8 mouse cellular contexts compared by ENCODE assay signal in the genomic region with DNA sequence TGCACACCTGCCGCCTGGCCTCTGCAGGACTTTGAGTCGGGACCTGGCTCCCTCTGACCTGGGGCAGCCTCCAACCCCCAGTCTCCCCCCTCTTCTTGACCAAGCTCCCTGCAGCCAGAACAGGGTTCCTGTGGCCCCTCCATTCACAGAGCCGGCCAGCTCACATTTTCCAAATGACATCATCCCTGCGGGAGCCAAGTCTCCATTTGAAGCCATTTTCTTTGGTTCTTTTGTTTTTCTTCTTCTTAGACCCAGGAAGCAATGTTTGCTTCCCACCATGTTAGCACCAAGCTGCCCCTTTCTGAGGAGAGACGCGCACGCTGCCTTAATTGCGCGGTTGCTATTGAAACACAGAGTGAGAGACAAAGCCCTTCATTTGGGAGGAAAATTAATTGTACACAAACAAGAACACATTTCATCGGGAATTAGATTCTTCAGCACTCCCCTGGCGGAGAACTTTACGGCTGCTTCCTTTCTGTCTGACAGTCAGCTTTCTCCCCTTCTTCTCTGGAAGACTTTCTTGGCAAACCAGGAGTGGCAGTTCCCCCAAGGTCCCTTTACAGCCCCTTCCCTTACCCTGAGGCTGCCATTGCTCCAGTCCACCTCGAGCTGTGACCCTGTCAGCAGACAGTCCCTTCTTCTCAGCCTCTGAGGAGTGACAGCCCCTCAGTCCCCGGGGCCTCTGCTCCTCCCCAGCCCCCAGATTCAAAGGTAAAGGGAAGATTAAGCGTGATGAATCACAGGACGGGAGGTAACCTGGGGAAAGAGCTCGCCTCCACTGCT.
A peak's percentile ranks its signal among the peaks of the same experiment; 100 is the strongest.
DNase-seq lines count a peak whose midpoint lies in the region; ATAC-seq and TF ChIP-seq lines count a peak whose summit lies in the region.
"Not testable (repeated sequence)": the region's sequence is repeated elsewhere in the genome, so short reads cannot be mapped to it uniquely, and the experiment has no call there.

No protein-coding gene starts in this region.

- TF ChIP-seq CTCF in CH12.LX (conservative IDR thresholded peaks at IDR 0.05 in 1 of 2, IDR thresholded peaks at IDR 0.05 in 1 of 2; ENCODE audit: low read depth in 2 of 2, low read length in 2 of 2); forebrain, postnatal 0 days (IDR thresholded peaks at IDR 0.05; ENCODE audit: low read depth): not testable (repeated sequence)

- not testable (repeated sequence) for H3K4me2 ChIP-seq in CH12.LX (ENCODE audit: insufficient read depth, low read depth, poor library complexity, severe bottlenecking)
- H3K4me2 ChIP-seq in forebrain, postnatal 0 days (ENCODE audit: low read depth) = peak overlapping the region; percentile 14; the same call in 1 of the 2 replicates
- peak overlapping the region; percentile 8; the same call in 1 of the 2 replicates for H3K4me2 ChIP-seq in heart, embryonic 12.5 days
- H3K4me2 ChIP-seq in hindbrain, embryonic 16.5 days (ENCODE audit: low read length) = peak overlapping the region; percentile 23; the same call in 1 of the 2 replicates

- dilution Hi-C loops in CH12.LX (cut with MboI; ENCODE audit: extremely low pct_ligation_motif_present, extremely low pct_unique_long_range_greater_than_20kb, low sequenced_read_pairs) = not testable (repeated sequence)

- TF ChIP-seq EP300 in CH12.LX (IDR thresholded peaks at IDR 0.05; ENCODE audit: low read length) = peak; percentile 44; the same call in 1 of the 2 replicates

- 5% methylated on average over 14 of the region's 17 CpGs for WGBS in forebrain, postnatal 0 days
- 32% methylated on average over 14 of the region's 17 CpGs for WGBS in heart, embryonic 12.5 days
- 4% methylated on average over 13 of the region's 17 CpGs for whole genome bisulfite sequencing in hindbrain, embryonic 16.5 days

- TF ChIP-seq POLR2A in CH12.LX (IDR thresholded peaks at IDR 0.05; ENCODE audit: low read depth, low read length) = not testable (repeated sequence)

- peaks cover 2 to 16% of the 10 kb centered on the region in 2 experiments; a peak in 3 of 4 replicates for H3K4me1 ChIP-seq in CH12.LX (ENCODE audit: control insufficient read depth in 1 of 2, insufficient read depth in 2 of 2)
- H3K4me1 ChIP-seq in forebrain, postnatal 0 days (ENCODE audit: insufficient read depth) = not testable (repeated sequence)
- peaks cover 66% of the 10 kb centered on the region for H3K4me1 ChIP-seq in heart, embryonic 12.5 days (replicated peaks)
- H3K4me1 ChIP-seq in hindbrain, embryonic 16.5 days (ENCODE audit: control insufficient read depth, insufficient read depth, low read depth, low read length) = peaks cover 16% of the 10 kb centered on the region

- not testable (repeated sequence) for H3K36me3 ChIP-seq in CH12.LX (replicated peaks in 1 of 2; ENCODE audit: control insufficient read depth in 1 of 2, insufficient read depth in 1 of 2, low read length in 1 of 2); forebrain, postnatal 0 days (ENCODE audit: insufficient read depth); heart, embryonic 12.5 days; hindbrain, embryonic 16.5 days (ENCODE audit: control insufficient read depth, insufficient read depth, low read length)

- DNase-seq in CH12.LX (ENCODE audit: extremely low read depth) = peak; percentile 24
- DNase-seq in embryo, embryonic 10.5 days (ENCODE audit: low spot score) = peak; percentile 78
- peak; percentile 71 for DNase-seq in forebrain, postnatal 0 days
- peak; percentile 49 to 50 for DNase-seq in layer of hippocampus, postnatal 36 days
- DNase-seq in lung, postnatal 4 days = peak; percentile 52 to 53
- DNase-seq in retina, embryonic 14.5 days (ENCODE audit: low spot score) = peak; percentile 78

- not testable (repeated sequence) for H3K79me2 ChIP-seq in CH12.LX (replicated peaks; ENCODE audit: control insufficient read depth, extremely low read depth, insufficient read depth, poor library complexity, severe bottlenecking)

- not testable (repeated sequence) for H3K4me3 ChIP-seq in CH12.LX (replicated peaks in 1 of 3; ENCODE audit: low read depth in 2 of 3, low read length in 2 of 3, poor library complexity in 1 of 3); forebrain, postnatal 0 days (ENCODE audit: low read depth, low read length); heart, embryonic 12.5 days; hindbrain, embryonic 16.5 days (ENCODE audit: low read length)

- not testable (repeated sequence) for H3K9me3 ChIP-seq in CH12.LX (replicated peaks; ENCODE audit: low read length); forebrain, postnatal 0 days (ENCODE audit: low read length); heart, embryonic 12.5 days (replicated peaks); hindbrain, embryonic 16.5 days (ENCODE audit: control insufficient read depth, low read length)

- peak; percentile 71 for ATAC-seq in forebrain, postnatal 0 days
- ATAC-seq in heart, embryonic 12.5 days (ENCODE audit: insufficient number of reproducible peaks, low FRiP score) = not testable (repeated sequence)
- peak; percentile 69 for ATAC-seq in hindbrain, embryonic 16.5 days

- H3K27me3 ChIP-seq in CH12.LX (replicated peaks); heart, embryonic 12.5 days (replicated peaks); hindbrain, embryonic 16.5 days (replicated peaks; ENCODE audit: control insufficient read depth, insufficient read depth, low read length): not testable (repeated sequence)
- H3K27me3 ChIP-seq in forebrain, postnatal 0 days (ENCODE audit: insufficient read depth, low read length) = peaks cover 14% of the 10 kb centered on the region; the same call in 1 of the 2 replicates

- not testable (repeated sequence) for TF ChIP-seq RAD21 in CH12.LX (IDR thresholded peaks at IDR 0.05; ENCODE audit: low read depth, low read length)

- not testable (repeated sequence) for H3K27ac ChIP-seq in CH12.LX (ENCODE audit: insufficient read depth, low read depth); forebrain, postnatal 0 days (ENCODE audit: low read depth, low read length)
- peak overlapping the region; percentile 45; the same call in 1 of the 2 replicates for H3K27ac ChIP-seq in heart, embryonic 12.5 days (ENCODE audit: poor library complexity, severe bottlenecking)
- H3K27ac ChIP-seq in hindbrain, embryonic 16.5 days (ENCODE audit: low read depth, low read length) = peak overlapping the region; percentile 44; the same call in 1 of the 2 replicates

- in situ Hi-C loops in CH12.LX (cut with MboI; ENCODE audit: low pct_ligation_motif_present, low pct_unique_long_range_greater_than_20kb, low sequenced_read_pairs) = not testable (repeated sequence)

- H3K9ac ChIP-seq in CH12.LX (ENCODE audit: insufficient read depth, low read depth); forebrain, postnatal 0 days; heart, embryonic 12.5 days: not testable (repeated sequence)
- H3K9ac ChIP-seq in hindbrain, embryonic 16.5 days (ENCODE audit: low read depth, low read length) = 0 out of 2 replicates have a peak overlapping the region, but pooled peaks have one; percentile 22

TF ChIP-seq in CH12.LX, 34 proteins besides CTCF, POLR2A, EP300 and RAD21:
- TF ChIP-seq JUND (conservative IDR thresholded peaks at IDR 0.05; ENCODE audit: low read depth, low read length) = peak; percentile 64
- TF ChIP-seq ETS1 (conservative IDR thresholded peaks at IDR 0.05; ENCODE audit: low read depth, low read length) = peak; percentile 23; the same call in 1 of the 2 replicates
- TF ChIP-seq JUN (IDR thresholded peaks at IDR 0.05; ENCODE audit: insufficient read depth, low read depth, low read length) = peak; percentile 81

Comparison
In these comparisons a context has a peak if more than half of its experiments do, and no peak if none do; other contexts are left out.
1. DNase-seq: peak in every context shown above with its lines; median percentile 78 in embryo, embryonic 10.5 days; 78 in retina, embryonic 14.5 days; 71 in forebrain, postnatal 0 days; 52 in lung, postnatal 4 days; 50 in layer of hippocampus, postnatal 36 days; 24 in CH12.LX.